24 mouse cellular contexts compared by ENCODE assay signal in genomic region chr5:48050637-48051314, GRCm38 (mm10).
"Had no signal": no experiment of that assay in that cellular context is flagged by ENCODE, and none has a peak within 500 bp of the region (broad histone marks: within the 10 kb centered on the region; RNA-seq: fewer than 3 reads in every experiment).

No protein-coding gene starts in this region.

- H3K27me3 ChIP-seq: heart, embryonic 13.5 days; heart, embryonic 15.5 days; hindbrain, embryonic 13.5 days; hindbrain, embryonic 15.5 days; limb, embryonic 13.5 days; limb, embryonic 15.5 days had no signal

- H3K4me3 ChIP-seq: heart, adult 2 months; heart, embryonic 13.5 days; heart, embryonic 15.5 days; hindbrain, embryonic 13.5 days; hindbrain, embryonic 15.5 days; limb, embryonic 13.5 days; limb, embryonic 15.5 days had no signal

- H3K27ac ChIP-seq: heart, adult 2 months; heart, embryonic 13.5 days; heart, embryonic 15.5 days; hindbrain, embryonic 13.5 days; hindbrain, embryonic 15.5 days; hindbrain, postnatal 0 days; kidney, postnatal 0 days; limb, embryonic 13.5 days; limb, embryonic 15.5 days had no signal

- H3K9me3 ChIP-seq: heart, embryonic 13.5 days; heart, embryonic 15.5 days; hindbrain, embryonic 13.5 days; hindbrain, embryonic 15.5 days; limb, embryonic 13.5 days; limb, embryonic 15.5 days had no signal

- H3K4me2 ChIP-seq: heart, embryonic 11.5 days; heart, embryonic 13.5 days; heart, embryonic 15.5 days; hindbrain, embryonic 13.5 days; hindbrain, embryonic 15.5 days; limb, embryonic 13.5 days; limb, embryonic 15.5 days had no signal

- DNase-seq: gastrocnemius, postnatal 14 days; gastrocnemius, postnatal 36 days; heart, adult 11 months; heart, adult 2 months; heart, postnatal 14 days; heart, postnatal 36 days; kidney, adult 11 months; kidney, adult 2 months; kidney, adult 9 months; kidney, postnatal 14 days; kidney, postnatal 36 days; layer of hippocampus, adult 9-11 months; layer of hippocampus, postnatal 36 days; left cerebral cortex, postnatal 4 days had no signal

- H3K36me3 ChIP-seq: heart, embryonic 13.5 days; heart, embryonic 15.5 days; hindbrain, embryonic 13.5 days; hindbrain, embryonic 15.5 days; limb, embryonic 13.5 days; limb, embryonic 15.5 days had no signal

- H3K9ac ChIP-seq: heart, embryonic 13.5 days; heart, embryonic 15.5 days; hindbrain, embryonic 13.5 days; hindbrain, embryonic 15.5 days; limb, embryonic 13.5 days; limb, embryonic 15.5 days had no signal

- H3K4me1 ChIP-seq: heart, embryonic 13.5 days; heart, embryonic 15.5 days; hindbrain, embryonic 15.5 days; limb, embryonic 15.5 days had no signal

- ATAC-seq: hindbrain, postnatal 0 days; intestine, embryonic 16.5 days had no signal
